Mouse (Mus musculus) liver, embryonic 13.5 days (tissue): ENCODE data around the gene Zfp827. TPM values are rescaled to one million over a fixed set of nuclear protein-coding genes. Genes with fewer than 3 reads are reported as not detected.
A peak's percentile ranks its signal among the peaks of the same experiment; 100 is the strongest.

Experiments
- ATAC-seq: fragments of 200-750 bp; cut with Nextera tagmentation; 2 replicates; pipeline ENCODE4 v1.8.0; 2017; ENCODE audit warnings: low read depth, mild to moderate bottlenecking, moderate number of reproducible peaks, moderate library complexity
- DNase-seq: peaks from one replicate; pipeline ENCODE4 v3.0.0; 2022
- H3K27ac ChIP-seq: fragments of 300-500 bp; sonication (generic); 2 replicates; pipeline ENCODE4 v1.5.1; 2015; ENCODE audit warnings: moderate library complexity, mild to moderate bottlenecking, inconsistent platforms
- H3K27me3 ChIP-seq: fragments of 300-500 bp; sonication (generic); 2 replicates; pipeline ENCODE4 v1.6.1; 2015; ENCODE audit warnings: mild to moderate bottlenecking, inconsistent platforms
- H3K36me3 ChIP-seq: fragments of 300-500 bp; sonication (generic); 2 replicates; pipeline ENCODE4 v1.6.1; 2015; ENCODE audit warnings: mild to moderate bottlenecking, inconsistent platforms
- H3K4me1 ChIP-seq: fragments of 300-500 bp; sonication (generic); replicated peaks from 2 replicates; pipeline ENCODE4 v1.6.1; 2015; ENCODE audit warnings: inconsistent platforms
- H3K4me2 ChIP-seq: fragments of 300-500 bp; sonication (generic); 2 replicates; pipeline ENCODE4 v1.6.1; 2015; ENCODE audit warnings: inconsistent platforms, mild to moderate bottlenecking, moderate library complexity
- H3K4me3 ChIP-seq: fragments of 300-500 bp; sonication (generic); replicated peaks from 2 replicates; pipeline ENCODE4 v1.5.1; 2015; ENCODE audit warnings: mild to moderate bottlenecking, inconsistent platforms
- H3K9ac ChIP-seq: fragments of 300-500 bp; sonication (generic); 2 replicates; pipeline ENCODE4 v1.6.1; 2015; ENCODE audit warnings: mild to moderate bottlenecking, inconsistent platforms
- H3K9me3 ChIP-seq: fragments of 300-500 bp; sonication (generic); replicated peaks from 2 replicates; pipeline ENCODE4 v1.6.1; 2016; ENCODE audit warnings: inconsistent platforms
- WGBS: fragments of 180-500 bp; shearing (Covaris S2); methylation state at CpG from one replicate; pipeline ENCODE4 v1.1.7; 2015; ENCODE audit not compliant: insufficient replicate concordance; 5-methylcytosine and 5-hydroxymethylcytosine counted together
- polyA plus RNA-seq: library from polyadenylated mRNA; unstranded; fragments of >200 nt; fragmentation: Nextera tagmentation; extraction: Ambion mirVana; gene quantifications from 2 replicates; pipeline ENCODE4 v1.2.1, GENCODE M21; 2015

The Zfp827 gene
- polyA plus RNA-seq, 1 experiment from 2014 or later, result 0.50 TPM

GRCm38 (mm10) chr8:79198675-79199074 is 170.4 kb downstream of the Zfp827 start:
- Histone ChIP-seq H3K4me2 (no peak overlapping the region), H3K9me3 (no peaks in the 10 kb centered on the region), H3K27me3 (no peaks in the 10 kb centered on the region), H3K9ac (no peak overlapping the region), H3K27ac (no peak overlapping the region), H3K36me3 (no peaks in the 10 kb centered on the region), H3K4me1 (no peaks in the 10 kb centered on the region), H3K4me3 (no peak overlapping the region)
- 56% methylated on average over 3 of the region's 3 CpGs for WGBS
- DNase-seq (no peak), ATAC-seq (no peak)

- H3K4me3 ChIP-seq, result no peak overlapping the region
- H3K9ac ChIP-seq, result no peak overlapping the region
- H3K36me3 ChIP-seq, result no peaks in the 10 kb centered on the region
- DNase-seq (no peak), ATAC-seq (no peak)
- H3K4me1 ChIP-seq, result no peaks in the 10 kb centered on the region
- H3K9me3 ChIP-seq, result no peaks in the 10 kb centered on the region
- no peak overlapping the region for H3K4me2 ChIP-seq
- 64% methylated on average over 11 of the region's 11 CpGs for WGBS
- no peak overlapping the region for H3K27ac ChIP-seq
- no peaks in the 10 kb centered on the region for H3K27me3 ChIP-seq
These were observed 173.4 kb downstream of the Zfp827 start for GRCm38 (mm10) chr8:79201446-79202147.

GRCm38 (mm10) chr8:79206895-79207294 is 178.7 kb downstream of the Zfp827 start:
- Histone ChIP-seq H3K27ac (no peak overlapping the region), H3K4me2 (no peak overlapping the region), H3K27me3 (no peaks in the 10 kb centered on the region), H3K4me1 (no peaks in the 10 kb centered on the region; the same call in none of the 2 replicates), H3K4me3 (no peak overlapping the region), H3K9me3 (no peaks in the 10 kb centered on the region), H3K9ac (no peak overlapping the region), H3K36me3 (no peaks in the 10 kb centered on the region)
- DNase-seq, result no peak
- WGBS, result 68% methylated on average over 4 of the region's 4 CpGs
- ATAC-seq, result no peak

- Histone ChIP-seq H3K27me3 (no peaks in the 10 kb centered on the region), H3K4me2 (no peak overlapping the region), H3K4me3 (no peak overlapping the region), H3K9ac (no peak overlapping the region), H3K9me3 (no peaks in the 10 kb centered on the region), H3K4me1 (no peaks in the 10 kb centered on the region; the same call in none of the 2 replicates), H3K27ac (no peak overlapping the region), H3K36me3 (no peaks in the 10 kb centered on the region)
- no peak for ATAC-seq
- WGBS, result 54% methylated on average over 3 of the region's 3 CpGs
- no peak for DNase-seq
These were observed 179.9 kb downstream of the Zfp827 start for GRCm38 (mm10) chr8:79208181-79208580.

GRCm38 (mm10) chr8:79208691-79209640 is 180.7 kb downstream of the Zfp827 start:
- H3K9ac ChIP-seq, result no peak overlapping the region
- H3K4me2 ChIP-seq, result peak overlapping the region; percentile 65
- no peaks in the 10 kb centered on the region for H3K27me3 ChIP-seq
- DNase-seq (no peak), ATAC-seq (no peak)
- no peak overlapping the region for H3K27ac ChIP-seq
- H3K4me3 ChIP-seq, result peak overlapping the region; percentile 48; the same call in 1 of the 2 replicates
- H3K9me3 ChIP-seq, result no peaks in the 10 kb centered on the region
- no peaks in the 10 kb centered on the region for H3K36me3 ChIP-seq
- no peaks in the 10 kb centered on the region; the same call in none of the 2 replicates for H3K4me1 ChIP-seq
- 30% methylated on average over 15 of the region's 15 CpGs for WGBS

GRCm38 (mm10) chr8:79209641-79210358 is 181.6 kb downstream of the Zfp827 start:
- peak overlapping the region; percentile 65 for H3K4me2 ChIP-seq

GRCm38 (mm10) chr8:79211630-79212029 is 183.4 kb downstream of the Zfp827 start:
- Histone ChIP-seq H3K36me3 (no peaks in the 10 kb centered on the region), H3K4me1 (no peaks in the 10 kb centered on the region; the same call in none of the 2 replicates), H3K27ac (no peak overlapping the region), H3K9ac (no peak overlapping the region), H3K4me2 (no peak overlapping the region), H3K27me3 (no peaks in the 10 kb centered on the region), H3K4me3 (no peak overlapping the region), H3K9me3 (no peaks in the 10 kb centered on the region)
- no peak for DNase-seq
- 59% methylated on average over 9 of the region's 9 CpGs for WGBS
- ATAC-seq, result no peak

More at GRCm38 (mm10) chr8:79209641-79210358, 181.6 kb downstream of the Zfp827 start:
- peak; percentile 7 for DNase-seq
- peak overlapping the region; percentile 48 for H3K4me3 ChIP-seq
- H3K9me3 ChIP-seq, result no peaks in the 10 kb centered on the region
- 0 out of 2 replicates have a peak overlapping the region, but pooled peaks have one; percentile 18 for H3K27ac ChIP-seq
- 6% methylated on average over 27 of the region's 27 CpGs for WGBS
- no peaks in the 10 kb centered on the region; the same call in none of the 2 replicates for H3K4me1 ChIP-seq
- H3K9ac ChIP-seq, result peak overlapping the region; percentile 43
- H3K27me3 ChIP-seq, result no peaks in the 10 kb centered on the region
- ATAC-seq, result peak; percentile 50; the same call in 1 of the 2 replicates
- H3K36me3 ChIP-seq, result no peaks in the 10 kb centered on the region

GRCm38 (mm10) chr8:79222106-79222751 is 194.0 kb downstream of the Zfp827 start:
- ATAC-seq (no peak), DNase-seq (no peak)
- Histone ChIP-seq H3K4me1 (no peaks in the 10 kb centered on the region), H3K27ac (no peak overlapping the region), H3K36me3 (no peaks in the 10 kb centered on the region), H3K9ac (no peak overlapping the region), H3K4me3 (no peak overlapping the region), H3K4me2 (no peak overlapping the region), H3K9me3 (no peaks in the 10 kb centered on the region), H3K27me3 (no peaks in the 10 kb centered on the region)
- 71% methylated on average over 5 of the region's 5 CpGs for WGBS

GRCm38 (mm10) chr8:79222752-79223141 is 194.5 kb downstream of the Zfp827 start:
- Histone ChIP-seq H3K9me3 (no peaks in the 10 kb centered on the region), H3K4me1 (no peaks in the 10 kb centered on the region), H3K4me2 (no peak overlapping the region), H3K27me3 (no peaks in the 10 kb centered on the region), H3K27ac (no peak overlapping the region), H3K36me3 (no peaks in the 10 kb centered on the region), H3K9ac (no peak overlapping the region), H3K4me3 (no peak overlapping the region)
- 62% methylated on average over 5 of the region's 5 CpGs for WGBS
- DNase-seq (no peak), ATAC-seq (no peak)

- no peak overlapping the region for H3K4me2 ChIP-seq
- no peak overlapping the region for H3K27ac ChIP-seq
- no peaks in the 10 kb centered on the region for H3K36me3 ChIP-seq
- ATAC-seq, result no peak
- DNase-seq, result no peak
- WGBS, result 73% methylated on average over 9 of the region's 9 CpGs
- no peaks in the 10 kb centered on the region for H3K4me1 ChIP-seq
- H3K9ac ChIP-seq, result no peak overlapping the region
- H3K9me3 ChIP-seq, result no peaks in the 10 kb centered on the region
- no peak overlapping the region for H3K4me3 ChIP-seq
- no peaks in the 10 kb centered on the region for H3K27me3 ChIP-seq
These were observed 196.1 kb downstream of the Zfp827 start for GRCm38 (mm10) chr8:79224363-79224762.
